Mouse (Mus musculus) heart, adult 2 months (tissue): ENCODE results near the gene A230072I06Rik.

ENCODE experiments used
- CTCF ChIP-seq: fragments of 200-600 bp; IDR thresholded peaks from 2 replicates; pipeline ENCODE4 v1.8.1; 2022; ENCODE audit warnings: antibody characterized with exemption, mild to moderate bottlenecking, moderate library complexity
- POLR2A ChIP-seq: fragments of 200-500 bp; IDR thresholded peaks from 2 replicates; pipeline ENCODE4 v1.6.1; 2011; ENCODE audit warnings: mild to moderate bottlenecking, low read depth, low read length, control low read depth; ENCODE audit not compliant: insufficient read depth

DNA sequence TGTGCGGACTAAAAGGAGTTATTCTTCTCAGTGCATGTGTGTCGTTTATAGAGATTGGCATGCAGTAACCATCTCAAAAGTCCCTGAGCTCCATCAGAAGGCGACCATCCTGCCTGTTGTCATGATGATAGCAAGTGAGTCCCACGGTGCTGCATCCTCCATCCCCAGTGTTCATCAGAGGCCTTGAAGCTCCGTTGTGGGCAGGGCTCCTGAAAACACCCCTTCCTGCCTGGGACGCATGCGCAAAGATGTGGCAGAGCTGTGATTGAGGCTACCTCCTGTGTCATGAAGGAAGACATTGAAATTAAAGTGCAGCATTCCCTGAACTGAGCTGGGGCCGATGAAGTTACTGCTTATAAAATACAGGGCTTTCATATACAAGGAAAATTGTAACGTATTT, 49.9 kb downstream of the A230072I06Rik start:
- TF ChIP-seq CTCF (no peak), POLR2A (no peak)
